Mouse (Mus musculus): ENCODE measurements around the gene Ptpra.

DNA sequence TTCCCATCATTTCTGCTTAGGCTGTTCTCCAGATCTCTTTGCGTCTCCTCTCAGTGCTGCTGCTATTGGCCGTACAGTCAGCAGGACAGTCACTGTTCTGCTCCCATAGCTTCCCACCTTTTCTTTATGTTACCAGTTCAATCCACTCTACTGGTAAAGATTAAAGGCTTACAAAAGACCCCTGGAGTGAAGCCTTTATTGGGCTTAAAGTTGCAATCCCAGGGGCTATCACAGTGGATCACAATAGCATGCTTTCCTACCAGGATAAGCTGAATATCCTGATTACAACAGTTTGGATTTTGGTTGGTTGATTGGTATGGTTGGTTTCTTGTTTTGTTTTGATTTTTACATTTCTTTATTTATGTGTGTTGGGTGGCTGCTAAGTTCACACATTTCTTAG, 37.9 kb downstream of the Ptpra start:
- TF ChIP-seq POLR2A (IDR thresholded peaks at IDR 0.05; ENCODE audit: control insufficient read depth, extremely low read depth, insufficient read depth, low read length, poor library complexity) (no peak), CTCF (IDR thresholded peaks at IDR 0.05; ENCODE audit: borderline replicate concordance, control insufficient read depth, extremely low read depth, insufficient read depth, low read length, poor library complexity) (no peak)

Measured in thymus, adult 2 months (tissue).